Mouse (Mus musculus) hindbrain, embryonic 10.5 days (tissue): Measurements from ENCODE around the gene Arhgap24. TPM values are rescaled to one million over a fixed set of nuclear protein-coding genes. Genes with fewer than 3 reads are reported as not detected.

Source experiments
- DNase-seq: peaks from one replicate; pipeline ENCODE4 v3.0.0-alpha.2; 2017; ENCODE audit warnings: low spot score
- H3K27ac ChIP-seq: fragments of 300-500 bp; sonication (generic); 2 replicates; pipeline ENCODE4 v1.5.1; 2016; ENCODE audit warnings: mild to moderate bottlenecking, moderate library complexity
- H3K27me3 ChIP-seq: fragments of 300-500 bp; sonication (generic); 2 replicates; pipeline ENCODE4 v1.6.1; 2016; ENCODE audit warnings: mild to moderate bottlenecking; ENCODE audit not compliant: poor library complexity, insufficient read depth, severe bottlenecking
- H3K36me3 ChIP-seq: fragments of 300-500 bp; sonication (generic); 2 replicates; pipeline ENCODE4 v1.6.1; 2016; ENCODE audit warnings: mild to moderate bottlenecking, moderate library complexity
- H3K4me1 ChIP-seq: fragments of 300-500 bp; sonication (generic); replicated peaks from 2 replicates; pipeline ENCODE4 v1.6.1; 2016; ENCODE audit warnings: mild to moderate bottlenecking
- H3K4me3 ChIP-seq: fragments of 300-500 bp; sonication (generic); 2 replicates; pipeline ENCODE4 v1.5.1; 2016; ENCODE audit warnings: mild to moderate bottlenecking, moderate library complexity
- H3K9me3 ChIP-seq: fragments of 300-500 bp; sonication (generic); 2 replicates; pipeline ENCODE4 v1.6.1; 2016; ENCODE audit warnings: mild to moderate bottlenecking, moderate library complexity
- WGBS: fragments of 180-500 bp; shearing (Covaris S2); methylation state at CpG from one replicate; pipeline ENCODE4 v1.1.7; 2016; 5-methylcytosine and 5-hydroxymethylcytosine counted together
- polyA plus RNA-seq: library from polyadenylated mRNA; unstranded; fragments of >200 nt; fragmentation: Nextera tagmentation; extraction: Ambion mirVana; gene quantifications from 2 replicates; pipeline ENCODE4 v1.2.1, GENCODE M21; 2016

The Arhgap24 gene
- polyA plus RNA-seq, 1 experiment from 2014 or later, result 5.3 TPM

DNA sequence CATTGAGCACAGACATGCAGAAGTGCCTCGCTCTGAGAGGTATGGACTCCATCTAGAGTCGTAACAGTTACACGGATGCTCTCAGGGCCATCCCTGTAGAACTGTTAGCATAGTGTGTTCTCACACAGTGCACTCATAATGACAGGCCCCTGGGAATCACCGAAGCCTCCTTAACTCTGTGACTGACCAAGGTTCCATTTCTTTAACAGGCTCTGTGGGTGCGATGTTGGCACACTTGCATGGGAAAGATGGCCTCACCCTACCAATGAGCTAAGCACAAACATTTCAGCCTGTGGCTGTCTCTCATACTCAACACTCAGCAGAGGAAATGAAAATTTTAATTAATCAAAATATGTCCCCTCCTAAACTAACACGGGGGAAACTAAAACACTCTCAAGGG, 134.1 kb downstream of the Arhgap24 start:
- WGBS, result 97% methylated on average over 6 of the region's 6 CpGs
- no peak overlapping the region for H3K4me3 ChIP-seq
- DNase-seq, result no peak
- H3K9me3 ChIP-seq, result no peaks in the 10 kb centered on the region
- no peaks in the 10 kb centered on the region for H3K36me3 ChIP-seq
- no peak overlapping the region for H3K27ac ChIP-seq
- no peaks in the 10 kb centered on the region for H3K27me3 ChIP-seq
- no peaks in the 10 kb centered on the region for H3K4me1 ChIP-seq

GRCm38 (mm10) chr5:102621036-102621435, 139.8 kb downstream of the Arhgap24 start:
- no peaks in the 10 kb centered on the region for H3K9me3 ChIP-seq
- no peak for DNase-seq
- no peaks in the 10 kb centered on the region for H3K27me3 ChIP-seq
- H3K4me3 ChIP-seq, result no peak overlapping the region
- H3K36me3 ChIP-seq, result no peaks in the 10 kb centered on the region
- no peak overlapping the region for H3K27ac ChIP-seq
- 87% methylated on average over 1 of the region's 1 CpGs for WGBS
- H3K4me1 ChIP-seq, result no peaks in the 10 kb centered on the region

DNA sequence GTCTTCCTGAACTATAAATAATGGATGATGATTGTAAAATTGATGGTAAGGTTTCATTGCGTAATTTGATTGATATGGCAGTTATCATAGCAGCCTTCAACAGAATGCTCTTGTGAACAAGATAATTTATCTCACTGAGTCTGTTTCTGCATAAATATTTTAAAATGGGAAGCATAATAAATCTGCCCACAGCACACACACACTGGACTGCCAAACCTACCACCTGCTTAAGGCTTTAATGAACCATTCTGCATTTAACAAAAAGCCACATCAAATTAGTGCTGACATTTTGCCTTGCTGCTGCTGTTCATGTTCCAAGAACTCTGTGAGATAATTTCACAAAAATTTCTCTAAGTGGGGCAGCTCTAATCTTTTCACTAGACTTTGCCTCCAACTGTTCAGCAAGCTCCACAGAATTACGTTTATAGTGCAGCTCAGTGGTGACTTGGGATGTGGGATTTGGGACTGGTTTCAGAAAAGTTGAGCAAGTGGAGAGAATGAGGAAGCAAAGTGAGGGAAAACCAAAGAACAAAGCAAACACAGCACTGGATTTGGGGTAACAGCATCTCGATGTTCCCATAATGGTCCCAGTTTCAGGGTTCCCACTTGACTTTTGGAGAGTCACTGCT, 142.7 kb downstream of the Arhgap24 start:
- H3K27ac ChIP-seq, result no peak overlapping the region
- no peaks in the 10 kb centered on the region for H3K4me1 ChIP-seq
- no peak for DNase-seq
- no peaks in the 10 kb centered on the region for H3K27me3 ChIP-seq
- WGBS, result 95% methylated on average over 3 of the region's 3 CpGs
- no peak overlapping the region for H3K4me3 ChIP-seq
- H3K36me3 ChIP-seq, result no peaks in the 10 kb centered on the region
- H3K9me3 ChIP-seq, result no peaks in the 10 kb centered on the region

- no peaks in the 10 kb centered on the region for H3K27me3 ChIP-seq
- H3K4me3 ChIP-seq, result no peak overlapping the region
- no peaks in the 10 kb centered on the region for H3K4me1 ChIP-seq
- no peaks in the 10 kb centered on the region for H3K9me3 ChIP-seq
- no peak for DNase-seq
- no peaks in the 10 kb centered on the region for H3K36me3 ChIP-seq
- no peak overlapping the region for H3K27ac ChIP-seq
- 82% methylated on average over 2 of the region's 2 CpGs for WGBS
Observed at GRCm38 (mm10) chr5:102626671-102627070, 145.5 kb downstream of the Arhgap24 start.

DNA sequence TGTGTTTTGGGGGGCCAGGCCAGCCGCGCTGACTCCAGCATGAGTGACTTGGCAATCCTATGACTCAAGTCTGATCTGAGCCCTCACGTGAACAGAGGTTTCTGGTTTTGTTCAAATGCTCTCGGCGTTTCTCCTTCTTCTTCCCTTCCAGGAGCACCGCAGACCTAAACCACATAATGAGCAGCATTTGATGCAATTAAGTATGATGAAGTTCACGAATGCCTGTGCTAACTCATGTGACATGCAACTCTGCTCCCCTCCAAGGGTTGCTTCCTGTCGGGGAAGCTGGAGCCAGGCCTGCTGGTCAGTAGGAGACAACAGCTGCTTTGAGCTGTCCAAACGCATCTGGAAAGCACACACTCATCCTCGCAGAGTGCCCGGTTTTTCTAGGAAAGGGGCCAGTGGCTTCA, 148.2 kb downstream of the Arhgap24 start:
- 84% methylated on average over 11 of the region's 11 CpGs for WGBS
- Histone ChIP-seq H3K4me3 (no peak overlapping the region), H3K4me1 (no peaks in the 10 kb centered on the region), H3K27me3 (no peaks in the 10 kb centered on the region), H3K36me3 (no peaks in the 10 kb centered on the region), H3K9me3 (no peaks in the 10 kb centered on the region), H3K27ac (no peak overlapping the region)
- no peak for DNase-seq

DNA sequence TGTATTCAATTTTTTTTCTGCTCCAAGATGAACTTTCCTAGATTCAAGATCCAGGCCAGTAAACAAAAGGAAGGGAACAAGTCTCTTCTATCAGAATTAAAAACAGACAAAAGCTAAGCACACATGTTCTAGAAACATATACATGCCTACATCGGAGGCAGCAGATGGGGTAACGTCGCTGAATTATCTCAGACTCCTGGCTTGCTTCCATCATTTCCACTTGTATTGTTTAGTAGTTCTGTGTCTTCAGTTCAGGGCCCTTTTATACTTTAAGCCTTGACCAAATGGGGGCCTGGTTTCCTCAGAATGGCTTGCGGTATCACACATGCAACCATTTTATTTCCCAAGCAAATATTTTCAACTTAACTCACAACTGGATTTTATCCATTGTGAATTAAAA, 154.4 kb downstream of the Arhgap24 start:
- Histone ChIP-seq H3K4me3 (no peak overlapping the region), H3K27me3 (no peaks in the 10 kb centered on the region), H3K9me3 (no peaks in the 10 kb centered on the region), H3K4me1 (no peaks in the 10 kb centered on the region), H3K36me3 (no peaks in the 10 kb centered on the region), H3K27ac (no peak overlapping the region)
- WGBS, result 90% methylated on average over 4 of the region's 4 CpGs
- no peak for DNase-seq

DNA sequence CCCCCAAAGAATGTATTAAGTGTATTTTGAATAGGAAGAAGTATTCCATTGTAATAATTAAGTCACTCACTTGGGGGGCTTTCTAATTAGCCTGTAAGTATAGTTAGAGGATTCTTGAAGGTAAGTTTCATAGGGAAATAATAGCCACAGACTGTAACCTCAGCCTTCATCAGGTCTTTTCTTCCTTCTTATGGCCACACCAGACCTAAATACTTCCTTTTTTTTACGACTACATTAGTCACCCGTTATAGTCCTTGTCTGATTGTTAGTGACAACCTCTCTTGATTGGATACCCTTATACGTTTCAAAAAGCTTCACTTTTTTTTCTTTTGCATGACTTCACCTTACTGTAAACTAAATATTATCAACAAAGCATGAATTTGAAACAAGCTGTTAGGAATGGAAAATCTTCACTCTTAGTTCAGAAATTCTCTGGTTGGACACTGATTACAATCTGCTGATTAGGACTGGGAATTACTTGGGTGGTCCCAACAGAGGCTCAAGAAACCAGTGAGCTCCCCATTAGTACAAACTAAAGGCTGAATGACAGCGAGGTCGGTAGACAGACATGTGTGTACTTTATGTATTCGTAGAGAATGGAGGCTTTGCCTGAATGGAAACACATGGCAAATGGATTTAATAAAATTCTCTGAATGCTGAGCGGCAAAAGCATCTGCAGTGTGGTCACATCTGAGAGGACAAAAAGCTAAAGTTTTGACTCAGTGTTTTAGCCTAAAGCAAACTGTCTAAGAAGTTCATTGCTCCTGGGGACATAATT, 158.8 kb downstream of the Arhgap24 start:
- Histone ChIP-seq H3K4me1 (no peaks in the 10 kb centered on the region), H3K27me3 (no peaks in the 10 kb centered on the region), H3K27ac (no peak overlapping the region), H3K36me3 (no peaks in the 10 kb centered on the region), H3K4me3 (no peak overlapping the region), H3K9me3 (no peaks in the 10 kb centered on the region)
- no peak for DNase-seq
- WGBS, result 77% methylated on average over 7 of the region's 7 CpGs

DNA sequence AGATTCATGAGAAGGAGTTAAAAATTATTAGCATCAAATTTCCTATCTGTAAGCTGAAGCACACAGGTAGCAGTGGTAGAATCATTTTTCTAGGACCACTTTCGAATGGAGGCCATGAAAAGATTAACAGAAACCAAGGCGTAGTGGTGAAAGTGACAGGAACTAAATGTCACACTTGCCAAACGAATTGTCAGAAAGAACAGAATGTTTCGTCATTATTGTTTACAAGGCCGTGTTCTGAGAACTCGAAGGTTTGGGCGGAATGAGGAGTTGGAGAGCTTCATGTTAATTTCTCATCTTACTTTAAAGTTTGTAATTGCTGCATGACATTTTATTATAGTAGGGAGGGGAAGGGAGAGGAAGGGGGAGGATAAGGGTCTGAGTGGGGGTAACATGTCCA, 162.2 kb downstream of the Arhgap24 start:
- Histone ChIP-seq H3K27me3 (no peaks in the 10 kb centered on the region), H3K4me3 (no peak overlapping the region), H3K27ac (no peak overlapping the region), H3K36me3 (no peaks in the 10 kb centered on the region), H3K4me1 (no peaks in the 10 kb centered on the region), H3K9me3 (no peaks in the 10 kb centered on the region)
- DNase-seq, result no peak
- 89% methylated on average over 7 of the region's 7 CpGs for WGBS

- no peak overlapping the region for H3K27ac ChIP-seq
- no peaks in the 10 kb centered on the region for H3K36me3 ChIP-seq
- no peak overlapping the region for H3K4me3 ChIP-seq
- no peaks in the 10 kb centered on the region for H3K4me1 ChIP-seq
- DNase-seq, result no peak
- no peaks in the 10 kb centered on the region for H3K9me3 ChIP-seq
- no peaks in the 10 kb centered on the region for H3K27me3 ChIP-seq
- whole genome bisulfite sequencing, result 83% methylated on average over 4 of the region's 4 CpGs
Observed at GRCm38 (mm10) chr5:102643820-102644219, 162.6 kb downstream of the Arhgap24 start.

DNA sequence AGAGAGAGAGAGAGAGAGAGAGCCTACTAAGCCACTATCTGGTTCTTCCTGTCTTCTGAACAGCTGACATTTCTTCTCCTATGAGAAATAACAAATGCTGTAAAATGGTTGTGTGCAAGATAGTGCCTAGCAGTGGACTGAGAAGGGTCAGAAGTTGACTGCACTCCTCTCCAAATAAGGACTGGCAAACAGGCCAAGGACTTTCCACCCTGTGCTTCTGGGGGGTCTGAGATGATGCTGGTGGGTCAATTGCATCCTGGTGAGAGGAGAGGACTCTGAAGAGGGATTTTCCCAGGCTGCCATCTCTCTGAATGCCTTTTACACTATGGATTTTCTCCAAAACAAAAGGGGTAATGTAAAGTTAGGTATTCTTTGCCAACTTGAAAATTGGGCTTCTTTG, 177.9 kb downstream of the Arhgap24 start:
- no peaks in the 10 kb centered on the region for H3K27me3 ChIP-seq
- H3K36me3 ChIP-seq, result no peaks in the 10 kb centered on the region
- peak overlapping the region; percentile 16; the same call in 1 of the 2 replicates for H3K27ac ChIP-seq
- H3K4me3 ChIP-seq, result no peak overlapping the region
- DNase-seq, result no peak
- H3K9me3 ChIP-seq, result no peaks in the 10 kb centered on the region
- H3K4me1 ChIP-seq, result peaks cover 8% of the 10 kb centered on the region

- 49% methylated on average over 13 of the region's 13 CpGs for WGBS
- no peak overlapping the region for H3K27ac ChIP-seq
- DNase-seq, result no peak
Observed at GRCm38 (mm10) chr5:102664988-102665726, 184.0 kb downstream of the Arhgap24 start.

GRCm38 (mm10) chr5:102666886-102667285, 185.7 kb downstream of the Arhgap24 start:
- H3K27me3 ChIP-seq, result no peaks in the 10 kb centered on the region
- DNase-seq, result no peak
- no peak overlapping the region for H3K4me3 ChIP-seq
- WGBS, result 90% methylated on average over 3 of the region's 3 CpGs
- H3K4me1 ChIP-seq, result peaks cover 11% of the 10 kb centered on the region
- H3K9me3 ChIP-seq, result no peaks in the 10 kb centered on the region
- no peaks in the 10 kb centered on the region for H3K36me3 ChIP-seq
- no peak overlapping the region for H3K27ac ChIP-seq

More at GRCm38 (mm10) chr5:102664988-102665726, 184.0 kb downstream of the Arhgap24 start:
- no peaks in the 10 kb centered on the region for H3K9me3 ChIP-seq
- H3K4me3 ChIP-seq, result no peak overlapping the region
- H3K36me3 ChIP-seq, result no peaks in the 10 kb centered on the region
- no peaks in the 10 kb centered on the region for H3K27me3 ChIP-seq
- peaks cover 11% of the 10 kb centered on the region for H3K4me1 ChIP-seq
